ENCODE assay signal across 18 mouse cellular contexts in genomic region chr13:77385448-77385970, GRCm38 (mm10).
DNase-seq lines count a peak whose midpoint lies in the region; ATAC-seq and TF ChIP-seq lines count a peak whose summit lies in the region.
"Had no signal": no experiment of that assay in that cellular context is flagged by ENCODE, and none has a peak within 500 bp of the region (broad histone marks: within the 10 kb centered on the region; RNA-seq: fewer than 3 reads in every experiment).

No protein-coding gene starts in this region.

- no peak overlapping the region for H3K9ac ChIP-seq in forebrain, embryonic 12.5 days
- H3K9ac ChIP-seq in forebrain, embryonic 15.5 days (replicated peaks): no peak overlapping the region
- H3K9ac ChIP-seq in hindbrain, embryonic 14.5 days: no peak overlapping the region
- H3K9ac ChIP-seq in hindbrain, embryonic 12.5 days: no peak overlapping the region
- no peak overlapping the region for H3K9ac ChIP-seq in neural tube, embryonic 11.5 days (ENCODE audit: low read length)
- no peak overlapping the region for H3K9ac ChIP-seq in neural tube, embryonic 15.5 days (replicated peaks)
- H3K9ac ChIP-seq in hindbrain, postnatal 0 days (replicated peaks; ENCODE audit: low read length): no peak overlapping the region
- H3K9ac ChIP-seq: embryonic facial prominence, embryonic 13.5 days; heart, embryonic 12.5 days; hindbrain, embryonic 15.5 days had no signal

- H3K9me3 ChIP-seq in forebrain, embryonic 12.5 days: no peaks in the 10 kb centered on the region
- no peaks in the 10 kb centered on the region for H3K9me3 ChIP-seq in forebrain, embryonic 15.5 days
- H3K9me3 ChIP-seq in hindbrain, embryonic 14.5 days (ENCODE audit: control insufficient read depth, low read length): no peaks in the 10 kb centered on the region
- H3K9me3 ChIP-seq in hindbrain, embryonic 12.5 days (replicated peaks): no peaks in the 10 kb centered on the region
- H3K9me3 ChIP-seq in neural tube, embryonic 11.5 days (ENCODE audit: control insufficient read depth, low read length): no peaks in the 10 kb centered on the region
- no peaks in the 10 kb centered on the region for H3K9me3 ChIP-seq in neural tube, embryonic 15.5 days (replicated peaks)
- H3K9me3 ChIP-seq in hindbrain, postnatal 0 days (ENCODE audit: low read length): no peaks in the 10 kb centered on the region
- H3K9me3 ChIP-seq: embryonic facial prominence, embryonic 13.5 days; heart, embryonic 12.5 days; hindbrain, embryonic 15.5 days had no signal

- peak; percentile 8; the same call in 1 of the 2 replicates for TF ChIP-seq CTCF in hindbrain, postnatal 0 days (IDR thresholded peaks at IDR 0.05; ENCODE audit: low read depth)

- ATAC-seq in forebrain, embryonic 12.5 days (ENCODE audit: low FRiP score): peak; percentile 54; the same call in 1 of the 2 replicates
- ATAC-seq in forebrain, embryonic 15.5 days (replicated peaks): no peak; the same call in 1 of the 2 replicates
- ATAC-seq in hindbrain, embryonic 14.5 days (ENCODE audit: low FRiP score): no peak
- no peak for ATAC-seq in hindbrain, embryonic 12.5 days (ENCODE audit: low FRiP score)
- peak; percentile 38; the same call in 1 of the 2 replicates for ATAC-seq in neural tube, embryonic 11.5 days (ENCODE audit: insufficient read depth, low FRiP score, low TSS enrichment)
- no peak for ATAC-seq in neural tube, embryonic 15.5 days (ENCODE audit: low FRiP score)
- ATAC-seq in hindbrain, postnatal 0 days: no peak

- H3K27ac ChIP-seq in forebrain, embryonic 12.5 days: 0 out of 2 replicates have a peak overlapping the region, but pooled peaks have one; percentile 5
- H3K27ac ChIP-seq in forebrain, embryonic 15.5 days (replicated peaks): no peak overlapping the region
- H3K27ac ChIP-seq in hindbrain, embryonic 14.5 days: no peak overlapping the region
- no peak overlapping the region for H3K27ac ChIP-seq in hindbrain, embryonic 12.5 days
- no peak overlapping the region for H3K27ac ChIP-seq in neural tube, embryonic 11.5 days (ENCODE audit: low read depth, low read length)
- no peak overlapping the region for H3K27ac ChIP-seq in neural tube, embryonic 15.5 days (replicated peaks)
- H3K27ac ChIP-seq in hindbrain, postnatal 0 days: no peak overlapping the region
- H3K27ac ChIP-seq: embryonic facial prominence, embryonic 13.5 days; gastrocnemius, adult 2 months; hindbrain, embryonic 15.5 days had no signal

- no peaks in the 10 kb centered on the region for H3K27me3 ChIP-seq in forebrain, embryonic 12.5 days
- no peaks in the 10 kb centered on the region for H3K27me3 ChIP-seq in forebrain, embryonic 15.5 days
- H3K27me3 ChIP-seq in hindbrain, embryonic 14.5 days (ENCODE audit: control insufficient read depth, insufficient read depth, low read length): no peaks in the 10 kb centered on the region
- no peaks in the 10 kb centered on the region for H3K27me3 ChIP-seq in hindbrain, embryonic 12.5 days
- no peaks in the 10 kb centered on the region for H3K27me3 ChIP-seq in neural tube, embryonic 11.5 days (ENCODE audit: control insufficient read depth, insufficient read depth, low read length)
- H3K27me3 ChIP-seq in neural tube, embryonic 15.5 days (replicated peaks): no peaks in the 10 kb centered on the region
- H3K27me3 ChIP-seq in hindbrain, postnatal 0 days (ENCODE audit: insufficient read depth, low read length): no peaks in the 10 kb centered on the region
- H3K27me3 ChIP-seq: embryonic facial prominence, embryonic 13.5 days; heart, embryonic 12.5 days; hindbrain, embryonic 15.5 days had no signal

- H3K4me2 ChIP-seq in forebrain, embryonic 12.5 days: no peak overlapping the region
- no peak overlapping the region for H3K4me2 ChIP-seq in forebrain, embryonic 15.5 days (replicated peaks)
- H3K4me2 ChIP-seq in hindbrain, embryonic 14.5 days (replicated peaks): no peak overlapping the region
- H3K4me2 ChIP-seq in hindbrain, embryonic 12.5 days (replicated peaks): no peak overlapping the region
- no peak overlapping the region for H3K4me2 ChIP-seq in neural tube, embryonic 11.5 days (ENCODE audit: low read depth)
- no peak overlapping the region for H3K4me2 ChIP-seq in neural tube, embryonic 15.5 days
- no peak overlapping the region for H3K4me2 ChIP-seq in hindbrain, postnatal 0 days (ENCODE audit: low read depth, low read length)
- H3K4me2 ChIP-seq: embryonic facial prominence, embryonic 13.5 days; heart, embryonic 12.5 days; hindbrain, embryonic 15.5 days had no signal

- no peaks in the 10 kb centered on the region for H3K36me3 ChIP-seq in forebrain, embryonic 12.5 days (replicated peaks)
- no peaks in the 10 kb centered on the region for H3K36me3 ChIP-seq in forebrain, embryonic 15.5 days
- H3K36me3 ChIP-seq in hindbrain, embryonic 14.5 days (replicated peaks; ENCODE audit: control insufficient read depth, insufficient read depth): no peaks in the 10 kb centered on the region
- H3K36me3 ChIP-seq in hindbrain, embryonic 12.5 days: no peaks in the 10 kb centered on the region
- H3K36me3 ChIP-seq in neural tube, embryonic 11.5 days (ENCODE audit: control insufficient read depth, insufficient read depth, low read length): no peaks in the 10 kb centered on the region
- no peaks in the 10 kb centered on the region for H3K36me3 ChIP-seq in neural tube, embryonic 15.5 days
- H3K36me3 ChIP-seq in hindbrain, postnatal 0 days (ENCODE audit: insufficient read depth, low read length): no peaks in the 10 kb centered on the region
- H3K36me3 ChIP-seq: embryonic facial prominence, embryonic 13.5 days; heart, embryonic 12.5 days; hindbrain, embryonic 15.5 days had no signal

- 61% methylated on average over 3 of the region's 3 CpGs for WGBS in forebrain, embryonic 12.5 days
- WGBS in forebrain, embryonic 15.5 days: 76% methylated on average over 3 of the region's 3 CpGs
- 40% methylated on average over 3 of the region's 3 CpGs for WGBS in hindbrain, embryonic 14.5 days
- WGBS in hindbrain, embryonic 12.5 days: 53% methylated on average over 3 of the region's 3 CpGs
- WGBS in neural tube, embryonic 11.5 days: 80% methylated on average over 3 of the region's 3 CpGs
- WGBS in neural tube, embryonic 15.5 days: 65% methylated on average over 3 of the region's 3 CpGs
- WGBS in hindbrain, postnatal 0 days: 43% methylated on average over 3 of the region's 3 CpGs

- peak; percentile 23 for DNase-seq in hindbrain, embryonic 14.5 days (ENCODE audit: low spot score)
- no peak for DNase-seq in neural tube, embryonic 11.5 days (ENCODE audit: low spot score)
- peak; percentile 19 for DNase-seq in hindbrain, postnatal 0 days (ENCODE audit: low spot score)
- DNase-seq in adrenal gland, postnatal 36 days: no peak
- DNase-seq: adrenal gland, postnatal 14 days; cerebellum, adult 2 months; cerebellum, postnatal 14 days; gastrocnemius, adult 2 months; gastrocnemius, postnatal 25 days; kidney, adult 11 months; kidney, adult 9 months had no signal

- H3K4me1 ChIP-seq in forebrain, embryonic 12.5 days: peaks cover 8% of the 10 kb centered on the region; the same call in 1 of the 2 replicates
- H3K4me1 ChIP-seq in forebrain, embryonic 15.5 days: peaks cover 8% of the 10 kb centered on the region; the same call in 1 of the 2 replicates
- no peaks in the 10 kb centered on the region for H3K4me1 ChIP-seq in hindbrain, embryonic 14.5 days (replicated peaks; ENCODE audit: control insufficient read depth, insufficient read depth, low read length)
- H3K4me1 ChIP-seq in hindbrain, embryonic 12.5 days: no peaks in the 10 kb centered on the region
- no peaks in the 10 kb centered on the region for H3K4me1 ChIP-seq in neural tube, embryonic 11.5 days (ENCODE audit: control insufficient read depth, insufficient read depth, low read length)
- no peaks in the 10 kb centered on the region for H3K4me1 ChIP-seq in neural tube, embryonic 15.5 days
- no peaks in the 10 kb centered on the region; the same call in 1 of the 2 replicates for H3K4me1 ChIP-seq in hindbrain, postnatal 0 days (ENCODE audit: insufficient read depth, low read length)
- H3K4me1 ChIP-seq: embryonic facial prominence, embryonic 13.5 days; heart, embryonic 12.5 days; hindbrain, embryonic 15.5 days had no signal

- H3K4me3 ChIP-seq in forebrain, embryonic 12.5 days (replicated peaks): no peak overlapping the region
- H3K4me3 ChIP-seq in forebrain, embryonic 15.5 days: no peak overlapping the region
- no peak overlapping the region for H3K4me3 ChIP-seq in hindbrain, embryonic 14.5 days (replicated peaks; ENCODE audit: low read length)
- H3K4me3 ChIP-seq in hindbrain, embryonic 12.5 days: no peak overlapping the region
- no peak overlapping the region for H3K4me3 ChIP-seq in neural tube, embryonic 11.5 days (ENCODE audit: low read depth, low read length)
- H3K4me3 ChIP-seq in neural tube, embryonic 15.5 days (replicated peaks): no peak overlapping the region
- no peak overlapping the region for H3K4me3 ChIP-seq in hindbrain, postnatal 0 days (ENCODE audit: low read length)
- H3K4me3 ChIP-seq: embryonic facial prominence, embryonic 13.5 days; gastrocnemius, adult 2 months; heart, embryonic 12.5 days; hindbrain, embryonic 15.5 days had no signal

Comparison
In these comparisons a context has a peak if more than half of its experiments do, and no peak if none do; other contexts are left out.
1. ATAC-seq: peak in forebrain, embryonic 12.5 days (single experiment) and neural tube, embryonic 11.5 days (single experiment); none in forebrain, embryonic 15.5 days (single experiment), hindbrain, embryonic 14.5 days (single experiment), hindbrain, embryonic 12.5 days (single experiment), neural tube, embryonic 15.5 days (single experiment) and hindbrain, postnatal 0 days (single experiment).
2. DNase-seq: peak in hindbrain, embryonic 14.5 days (single experiment) and hindbrain, postnatal 0 days (single experiment); none in neural tube, embryonic 11.5 days (single experiment) and adrenal gland, postnatal 36 days (0 of 2).